Mouse (Mus musculus) liver, embryonic 14.5 days (tissue): ENCODE results near the gene Fam169a.

ENCODE experiments used
- CTCF ChIP-seq: IDR thresholded peaks from 2 replicates; pipeline ENCODE4 v1.5.1; 2016; ENCODE audit warnings: antibody characterized with exemption, low read depth, control low read depth
- EP300 ChIP-seq: IDR thresholded peaks from 2 replicates; pipeline ENCODE4 v1.6.1; 2016; ENCODE audit warnings: antibody characterized with exemption, low read depth

DNA sequence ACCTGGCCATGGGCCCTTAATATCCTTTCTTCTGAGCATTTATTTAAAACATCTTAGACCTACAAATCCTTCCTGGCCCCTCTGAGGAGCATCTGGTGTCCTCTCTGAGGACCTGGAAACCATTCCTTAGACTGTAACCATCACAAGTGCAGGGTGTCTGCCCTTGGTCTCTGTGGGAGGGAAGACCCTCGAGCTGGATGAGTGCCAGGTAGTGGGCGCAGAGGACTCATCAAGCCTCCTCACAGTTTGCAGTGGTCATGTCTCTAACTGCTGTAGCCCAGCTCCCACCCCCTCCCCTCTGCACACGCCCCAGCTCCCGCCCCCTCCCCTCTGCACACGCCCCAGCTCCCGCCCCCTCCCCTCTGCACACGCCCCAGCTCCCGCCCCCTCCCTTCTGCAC is 6.8 kb upstream of the Fam169a start:
- TF ChIP-seq CTCF: no peak
- TF ChIP-seq EP300: no peak
